Mouse (Mus musculus) liver, adult (tissue): ENCODE results near the gene Ace.

ENCODE experiments used
- GATA4 ChIP-seq: IDR thresholded peaks from 2 replicates; pipeline ENCODE4 v1.6.1; 2014; ENCODE audit warnings: mild to moderate bottlenecking, low read length; ENCODE audit not compliant: insufficient replicate concordance

Ace gene

DNA sequence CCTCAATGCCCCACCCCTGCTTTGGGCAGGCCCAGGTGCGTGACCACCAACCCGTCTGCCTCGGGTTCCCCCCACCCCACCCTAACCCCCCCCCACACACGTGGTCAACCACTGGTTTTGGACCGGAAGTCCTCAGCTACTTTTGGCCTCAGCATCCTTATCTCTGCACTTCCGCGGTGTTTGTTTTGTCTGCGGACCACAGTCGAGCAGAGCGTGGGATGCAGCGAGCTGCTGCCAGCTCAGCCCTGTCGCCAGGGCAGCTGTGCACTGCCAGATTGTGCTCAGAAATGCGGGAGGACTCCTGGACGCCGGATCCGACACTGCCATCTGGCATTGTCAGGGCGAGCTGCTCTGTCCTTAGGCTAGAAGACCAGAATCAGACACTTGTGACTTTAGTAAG is 8.4 kb upstream of the Ace start:
- peak; percentile 76; the same call in 1 of the 2 replicates for TF ChIP-seq GATA4

DNA sequence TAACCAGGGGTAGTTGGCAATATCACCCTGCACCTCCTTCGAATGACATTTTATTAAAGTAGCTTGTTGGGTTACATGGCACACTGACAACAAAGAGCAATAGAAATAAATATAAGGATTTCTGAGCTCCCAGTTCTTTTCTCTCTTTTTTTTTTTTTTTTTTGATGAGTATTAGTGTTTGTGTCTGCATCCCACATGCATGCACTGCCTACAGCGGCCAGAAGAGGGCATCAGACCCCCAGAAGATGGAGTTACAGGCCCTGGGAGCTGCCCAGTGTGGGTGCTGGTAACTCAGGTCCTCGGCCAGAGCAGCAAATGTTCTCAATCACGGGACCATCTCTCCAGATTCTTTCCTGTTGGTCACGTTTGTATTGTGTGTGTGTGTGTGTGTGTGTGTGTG is 3.1 kb upstream of the Ace start:
- no peak for TF ChIP-seq GATA4

DNA sequence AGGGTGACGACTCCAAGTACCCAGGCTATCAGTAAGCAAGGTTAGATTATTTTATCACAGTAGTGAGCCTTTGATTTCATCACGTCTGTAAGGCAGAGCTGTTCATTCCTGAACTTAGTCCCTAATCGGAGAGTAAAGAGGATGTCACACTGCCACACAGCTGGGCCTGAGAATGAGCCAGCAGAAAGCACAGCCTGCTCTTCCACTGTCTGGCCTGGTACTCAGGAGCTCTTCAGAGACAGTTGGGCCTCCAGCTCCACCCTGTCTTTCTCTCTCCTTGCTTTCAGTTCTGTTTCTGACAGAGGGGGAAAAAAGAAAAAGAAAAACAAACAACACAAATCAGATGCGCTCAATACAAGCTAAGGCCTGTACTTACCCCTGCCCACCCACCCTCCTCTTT is 1.5 kb upstream of the Ace start:
- TF ChIP-seq GATA4 = no peak

DNA sequence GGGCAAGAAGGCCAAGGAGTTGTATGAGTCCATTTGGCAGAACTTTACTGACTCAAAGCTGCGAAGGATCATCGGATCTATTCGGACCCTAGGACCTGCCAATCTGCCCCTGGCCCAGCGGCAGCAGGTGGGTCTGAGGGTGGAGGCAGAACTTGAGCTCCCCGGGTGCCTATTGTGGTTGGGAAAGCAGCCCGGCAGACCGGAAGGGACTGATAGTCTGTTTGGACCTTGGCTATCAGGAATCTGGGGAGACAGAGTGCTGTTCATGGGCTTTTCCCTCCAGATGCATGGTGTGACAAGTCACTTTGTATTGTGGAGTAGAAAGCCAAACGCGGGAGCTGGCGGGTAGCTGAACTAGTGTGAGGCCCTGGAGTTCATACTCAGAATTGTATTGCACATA is 1.2 kb downstream of the Ace start:
- TF ChIP-seq GATA4 = no peak

DNA sequence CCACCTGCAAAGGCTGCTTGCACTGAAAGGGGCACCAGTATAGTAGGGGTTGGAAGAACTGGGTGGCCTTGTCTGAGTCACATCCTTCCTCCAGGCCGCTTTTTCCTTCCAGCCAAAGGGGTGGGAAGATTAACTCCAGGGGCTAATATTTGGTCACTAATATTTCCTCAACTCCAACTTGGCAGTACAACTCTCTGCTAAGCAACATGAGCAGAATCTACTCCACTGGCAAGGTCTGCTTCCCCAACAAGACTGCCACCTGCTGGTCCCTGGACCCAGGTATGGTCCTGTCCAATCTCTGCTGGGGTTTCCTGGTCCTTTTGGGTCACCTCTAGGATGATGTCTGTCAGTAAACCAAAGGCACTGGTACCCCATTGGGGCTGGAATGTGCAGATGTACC is 1.8 kb downstream of the Ace start:
- TF ChIP-seq GATA4 = no peak

DNA sequence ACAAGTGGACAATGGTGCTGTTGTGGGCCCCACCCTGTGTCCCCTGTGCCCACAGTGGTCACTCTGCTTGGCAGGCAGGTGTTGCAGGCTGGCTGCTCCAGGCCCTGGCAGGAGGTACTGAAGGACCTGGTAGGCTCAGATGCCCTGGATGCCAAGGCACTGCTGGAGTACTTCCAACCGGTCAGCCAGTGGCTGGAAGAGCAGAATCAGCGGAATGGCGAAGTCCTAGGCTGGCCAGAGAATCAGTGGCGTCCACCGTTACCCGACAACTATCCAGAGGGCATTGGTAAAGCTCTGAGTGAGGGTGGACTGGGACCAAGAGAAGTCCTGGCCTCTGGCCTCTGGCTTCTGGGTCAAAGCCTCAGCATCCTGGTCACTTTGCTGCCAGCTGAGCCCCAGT is 6.8 kb downstream of the Ace start:
- no peak for TF ChIP-seq GATA4

DNA sequence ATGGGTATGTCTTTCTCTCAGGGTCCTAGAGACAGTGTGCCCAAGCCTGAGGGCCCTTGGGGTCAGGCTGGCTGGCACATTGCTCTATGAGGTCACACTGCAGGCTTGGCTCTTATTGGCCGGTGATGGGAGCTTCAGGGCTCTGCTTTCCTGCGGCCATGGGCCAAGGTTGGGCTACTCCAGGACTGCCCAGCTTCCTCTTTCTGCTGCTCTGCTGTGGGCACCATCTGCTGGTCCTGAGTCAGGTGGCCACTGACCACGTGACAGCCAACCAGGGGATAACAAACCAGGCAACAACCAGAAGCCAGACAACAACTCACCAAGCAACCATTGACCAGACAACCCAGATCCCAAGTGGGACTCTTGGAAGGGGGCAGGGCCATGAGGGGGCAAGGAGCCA is 7.3 kb downstream of the Ace start:
- TF ChIP-seq GATA4 = no peak

DNA sequence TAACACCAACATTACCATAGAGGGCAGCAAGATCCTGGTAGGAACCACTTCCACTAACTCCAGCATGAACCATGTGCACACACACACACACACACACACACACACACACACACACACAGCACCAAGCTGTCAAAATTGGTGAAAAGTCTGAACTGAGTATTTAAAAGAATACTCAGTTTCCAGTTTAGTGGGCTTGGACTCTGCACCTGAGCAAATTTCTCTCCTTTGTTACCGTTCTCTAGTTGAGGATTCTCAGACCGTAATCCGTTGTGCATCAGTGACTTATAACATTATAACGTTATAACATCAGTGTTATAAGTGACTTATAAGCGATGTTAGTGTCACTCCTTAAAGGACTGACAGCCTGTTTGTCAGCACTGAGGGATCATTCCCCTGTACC is 7.9 kb downstream of the Ace start:
- TF ChIP-seq GATA4 = no peak

DNA sequence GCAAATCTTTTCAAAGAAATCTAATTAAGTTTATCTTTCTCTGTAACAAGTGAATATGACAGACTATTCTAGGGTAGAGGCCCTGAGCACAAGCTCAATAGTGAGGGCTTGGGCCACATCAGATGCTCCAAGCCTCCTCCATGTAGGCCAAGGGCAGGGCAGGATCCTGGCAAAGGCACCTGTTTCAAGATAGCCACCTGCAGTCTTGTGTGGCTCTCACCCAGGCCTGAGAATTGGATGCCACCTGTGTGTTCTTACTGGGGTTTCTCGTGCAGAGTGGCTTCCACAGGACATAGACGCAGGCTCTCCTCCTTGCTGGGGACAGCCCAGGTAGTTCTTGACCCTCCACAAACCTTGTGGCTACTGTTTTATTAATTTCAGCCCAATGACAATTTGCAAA is 10.5 kb downstream of the Ace start:
- no peak for TF ChIP-seq GATA4

DNA sequence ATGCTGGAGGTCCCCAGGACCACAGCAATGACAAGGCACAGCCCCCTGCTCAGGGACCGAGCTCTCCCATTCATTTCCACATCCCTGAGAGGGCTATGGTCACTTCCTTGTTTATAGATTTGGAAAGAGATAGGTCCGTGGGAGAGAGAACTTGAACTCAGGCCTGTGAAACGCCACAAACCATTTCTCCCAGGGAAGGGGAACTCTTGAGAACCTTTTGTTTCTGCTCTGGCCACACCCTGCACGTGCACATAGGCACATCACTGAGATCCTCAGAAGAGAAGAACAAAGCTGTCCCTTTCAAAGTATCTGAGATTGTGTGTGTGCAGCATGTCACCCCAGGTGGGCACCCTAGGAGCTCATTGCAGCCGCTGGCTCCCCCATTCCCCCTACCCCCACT is 10.9 kb downstream of the Ace start:
- TF ChIP-seq GATA4 = no peak

DNA sequence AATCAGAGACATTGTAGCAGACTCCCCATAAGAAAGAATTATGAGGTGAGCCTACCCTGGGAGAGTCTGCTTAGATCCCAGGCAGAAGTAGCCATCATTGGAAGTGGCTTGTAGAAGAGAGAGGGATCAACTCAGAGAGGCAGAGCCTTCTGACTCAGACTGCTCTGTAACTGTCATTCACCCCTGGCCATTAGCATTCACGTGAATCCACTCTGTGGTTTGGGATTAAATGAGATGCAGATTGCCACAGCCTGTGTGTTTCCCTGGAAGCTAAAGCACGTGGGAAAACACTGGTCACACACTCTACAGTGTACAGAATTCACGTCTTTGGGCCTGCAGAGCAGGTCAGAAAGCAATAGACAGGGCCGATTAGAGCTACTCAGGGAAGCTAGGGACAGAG is 16.7 kb downstream of the Ace start:
- TF ChIP-seq GATA4 = no peak

DNA sequence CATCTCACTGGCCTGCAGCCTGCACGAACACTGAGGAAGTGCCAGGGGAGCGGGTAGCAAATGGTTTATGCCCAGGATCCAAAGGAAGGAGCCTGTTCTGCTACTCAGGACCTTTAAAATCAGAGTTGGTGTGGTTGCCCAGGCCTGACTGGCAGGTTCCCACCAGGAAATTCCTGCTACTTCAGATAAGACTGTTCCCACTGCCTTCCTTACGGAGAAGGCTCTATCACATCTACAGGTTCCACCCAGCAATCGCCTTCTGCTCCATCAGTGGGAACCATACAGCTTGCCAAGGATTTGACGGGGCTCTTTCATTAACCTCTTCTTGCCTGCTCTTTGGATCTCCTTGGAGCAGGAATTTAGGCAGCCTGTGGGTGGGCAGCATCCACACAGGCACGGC is 19.7 kb downstream of the Ace start:
- TF ChIP-seq GATA4 = no peak

DNA sequence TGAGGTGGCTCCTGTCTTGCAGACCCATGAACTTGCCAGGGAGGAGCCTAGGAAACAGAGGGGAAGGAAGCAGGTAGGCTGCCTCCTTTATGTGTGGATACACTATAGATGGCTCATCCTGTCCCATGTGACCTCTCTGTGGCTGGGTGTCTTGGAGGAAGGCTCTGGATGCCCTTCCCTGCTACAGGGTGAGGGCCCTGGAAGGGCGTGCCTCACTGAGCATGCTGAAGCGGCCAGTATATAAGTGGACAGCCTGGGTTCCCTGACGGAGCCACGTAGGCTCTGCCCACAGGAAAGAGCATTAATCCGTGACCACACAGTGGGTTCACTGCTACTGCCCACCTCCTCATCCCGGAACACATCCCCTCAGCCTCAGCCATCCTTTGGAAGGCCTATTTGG is 21.7 kb downstream of the Ace start:
- TF ChIP-seq GATA4 = no peak

DNA sequence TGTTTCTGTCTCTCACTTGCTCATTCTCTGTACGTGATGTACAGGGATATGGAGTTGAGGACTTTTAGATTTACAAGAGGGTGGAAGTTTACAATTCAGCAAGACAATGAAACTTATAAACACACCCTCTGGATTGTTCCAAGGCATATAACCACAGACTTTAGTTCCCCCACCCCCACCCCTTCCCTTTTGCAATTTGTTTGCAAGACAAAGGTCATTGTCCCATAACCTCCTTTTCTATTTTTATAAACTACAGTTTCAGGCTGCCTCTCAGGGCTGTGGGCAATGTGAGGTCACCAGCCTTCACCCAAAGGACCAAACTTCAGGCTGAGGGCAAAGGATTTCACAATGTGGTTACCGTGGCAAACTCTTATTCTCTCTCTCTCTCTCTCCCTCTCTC is 22.5 kb downstream of the Ace start:
- no peak for TF ChIP-seq GATA4

DNA sequence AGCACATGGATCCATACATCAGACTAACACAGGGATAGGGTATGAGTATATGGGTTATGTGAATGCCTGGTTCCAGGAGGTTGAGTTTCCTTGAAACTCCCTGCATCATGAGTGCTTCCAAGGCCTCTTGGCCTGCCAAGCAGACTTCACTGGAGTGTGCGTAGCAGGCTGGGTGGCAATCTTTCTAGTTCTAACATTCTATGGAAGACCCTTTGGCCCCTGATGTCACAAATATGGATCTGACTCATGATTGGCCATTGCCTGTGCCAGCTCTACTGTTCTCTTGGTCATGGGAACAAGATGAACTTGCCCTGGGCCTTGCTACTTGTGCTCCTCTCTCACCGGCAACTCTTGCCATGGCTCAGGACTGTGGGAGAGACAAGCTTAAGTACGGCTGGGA is 26.6 kb downstream of the Ace start, which contains the start of gene Ace3:
Ace3 (plus strand) TSS at position 301 of the 400 bp plus-strand sequence.
- TF ChIP-seq GATA4 = no peak

DNA sequence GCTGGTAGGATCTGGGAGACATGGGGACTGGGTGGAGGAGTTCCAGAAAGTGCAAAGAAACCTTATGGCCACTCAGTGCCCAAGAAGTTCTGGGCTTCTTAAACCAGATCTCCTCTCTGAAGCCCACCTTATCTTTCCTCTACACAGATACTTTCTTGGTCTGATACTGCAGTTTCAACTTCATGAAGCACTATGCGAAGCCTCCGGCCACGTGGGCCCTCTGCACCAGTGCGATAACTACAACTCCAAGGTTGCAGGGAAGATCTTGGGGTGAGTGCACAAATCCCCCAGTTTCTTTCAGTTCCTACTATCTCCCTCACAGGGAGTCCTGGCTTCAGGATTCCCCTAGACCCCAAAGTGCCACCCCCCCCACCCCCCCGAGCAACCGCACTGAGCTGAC is 32.3 kb downstream of the Ace start:
- TF ChIP-seq GATA4 = no peak

DNA sequence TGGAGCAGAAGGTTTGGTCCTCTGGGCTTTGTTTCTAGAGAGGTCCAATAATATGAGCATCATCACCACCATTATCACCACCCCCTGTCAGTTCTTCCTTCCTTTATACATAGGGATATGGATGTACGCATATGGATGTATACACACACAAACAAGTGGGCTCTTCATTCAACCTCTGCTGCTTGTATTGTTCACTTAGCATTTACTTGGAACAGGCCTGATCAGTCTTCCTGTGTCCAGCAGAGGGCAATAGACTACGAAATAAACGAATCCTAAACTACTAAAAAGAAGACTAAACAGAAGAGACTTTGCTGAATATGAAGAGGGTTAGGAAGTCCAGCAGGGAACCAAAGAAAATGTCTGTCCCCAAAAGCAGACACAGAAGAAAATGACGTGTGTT is 34.0 kb downstream of the Ace start:
- no peak for TF ChIP-seq GATA4

DNA sequence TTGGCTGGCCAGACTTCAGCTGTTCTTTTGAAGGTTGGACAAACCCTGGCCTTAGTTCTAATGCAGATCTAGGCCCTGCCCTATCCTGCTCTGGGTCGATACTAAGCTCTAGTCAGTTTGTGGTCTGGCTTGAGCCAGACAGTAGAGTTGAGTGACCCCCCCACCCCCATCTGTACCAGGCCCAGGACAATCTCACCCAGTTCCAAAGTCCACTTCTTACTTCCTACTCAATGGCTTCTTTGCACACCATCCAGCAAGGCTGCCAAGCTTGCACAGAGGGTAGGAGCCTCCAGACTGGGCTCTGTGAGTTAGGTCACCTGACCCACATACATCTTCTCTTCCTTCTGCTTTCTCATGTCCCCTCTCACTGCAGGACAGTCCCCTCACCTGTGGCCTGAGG is 36.8 kb downstream of the Ace start:
- no peak for TF ChIP-seq GATA4
